Mouse (Mus musculus): ENCODE results near the gene Slc39a11. TPM values are rescaled to one million over a fixed set of nuclear protein-coding genes. Genes with fewer than 3 reads are reported as not detected.

Gene Slc39a11
- polyA plus RNA-seq, 1 experiment, result 0.08 TPM

DNA sequence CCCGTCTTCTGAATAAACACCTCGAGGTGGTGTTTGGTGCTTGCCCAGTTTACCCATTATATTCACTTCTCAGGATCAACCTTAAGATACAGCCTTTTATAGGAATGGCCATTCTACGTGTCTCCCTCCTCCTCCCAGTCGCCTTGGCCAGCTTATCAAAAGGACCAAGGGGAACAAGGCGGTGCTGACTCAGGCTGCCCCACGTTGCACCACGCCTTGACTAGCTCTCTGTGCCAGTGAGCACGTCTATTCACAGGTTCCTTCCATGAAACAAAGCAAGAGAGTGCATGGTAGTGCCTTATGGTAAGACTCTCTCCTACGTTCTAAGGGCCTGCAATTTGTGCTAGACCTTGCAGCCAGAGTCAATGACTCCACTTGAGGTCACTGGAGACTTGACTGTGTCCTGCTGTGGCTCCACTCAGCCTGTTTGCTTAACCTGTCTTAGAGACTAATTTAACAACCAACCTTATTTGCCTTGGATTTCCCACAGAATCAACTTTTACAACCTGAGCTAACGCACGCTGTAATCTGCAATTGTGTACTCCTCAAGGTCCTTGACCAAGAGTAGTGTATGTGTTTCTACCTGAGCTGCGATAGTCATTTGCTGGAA, 144.2 kb downstream of the Slc39a11 start:
- H3K9me3 ChIP-seq (ENCODE audit: control insufficient read depth, low read length), result no peaks in the 10 kb centered on the region
- H3K27me3 ChIP-seq (ENCODE audit: control insufficient read depth), result no peaks in the 10 kb centered on the region
- no peak overlapping the region for H3K4me3 ChIP-seq (replicated peaks)
- no peaks in the 10 kb centered on the region; the same call in 1 of the 2 replicates for H3K36me3 ChIP-seq (ENCODE audit: control insufficient read depth)
- H3K4me1 ChIP-seq (ENCODE audit: control insufficient read depth), result peaks cover 50% of the 10 kb centered on the region
- TF ChIP-seq GATA1 (IDR thresholded peaks at IDR 0.05; ENCODE audit: low read length), result no peak
- no peak for TF ChIP-seq TAL1 (IDR thresholded peaks at IDR 0.05; ENCODE audit: low read length)

DNA sequence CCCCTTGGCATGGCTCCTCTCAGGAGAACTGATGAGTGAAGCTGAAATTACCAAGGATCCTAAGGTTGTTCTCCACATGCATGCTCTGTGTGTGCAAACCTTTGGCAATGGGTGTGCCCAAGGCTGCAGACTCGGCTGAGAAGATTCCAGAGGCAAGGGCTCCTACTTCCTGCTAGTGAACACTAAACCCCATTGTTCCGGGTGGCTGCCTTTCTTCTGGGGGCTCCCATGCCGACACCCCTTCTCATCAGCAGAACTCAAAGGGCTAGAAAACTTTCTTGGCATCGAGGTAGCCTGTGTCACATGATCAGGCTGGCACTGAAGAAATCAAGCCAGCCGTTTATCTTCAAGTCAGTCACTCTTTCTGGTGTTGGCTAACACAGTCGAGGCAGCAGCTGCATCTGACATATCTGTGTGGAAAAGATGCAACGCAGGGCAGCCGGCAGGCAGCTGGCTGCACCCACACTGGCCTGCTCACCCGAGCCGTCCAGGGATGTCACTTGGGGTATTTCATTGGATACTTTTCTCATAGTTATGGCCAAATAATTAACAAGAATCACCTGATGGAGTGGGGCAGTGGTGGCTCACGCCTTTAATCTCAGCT, 145.3 kb downstream of the Slc39a11 start:
- H3K4me1 ChIP-seq (ENCODE audit: control insufficient read depth), result peaks cover 44% of the 10 kb centered on the region
- no peaks in the 10 kb centered on the region; the same call in 1 of the 2 replicates for H3K36me3 ChIP-seq (ENCODE audit: control insufficient read depth)
- no peaks in the 10 kb centered on the region for H3K27me3 ChIP-seq (ENCODE audit: control insufficient read depth)
- TF ChIP-seq TAL1 (IDR thresholded peaks at IDR 0.05; ENCODE audit: low read length) (no peak), GATA1 (IDR thresholded peaks at IDR 0.05; ENCODE audit: low read length) (no peak)
- no peaks in the 10 kb centered on the region for H3K9me3 ChIP-seq (ENCODE audit: control insufficient read depth, low read length)
- no peak overlapping the region for H3K4me3 ChIP-seq (replicated peaks)

- TF ChIP-seq TAL1 (IDR thresholded peaks at IDR 0.05; ENCODE audit: low read length) (no peak), GATA1 (IDR thresholded peaks at IDR 0.05; ENCODE audit: low read length) (no peak)
- no peaks in the 10 kb centered on the region for H3K9me3 ChIP-seq (ENCODE audit: control insufficient read depth, low read length)
- H3K36me3 ChIP-seq (ENCODE audit: control insufficient read depth), result no peaks in the 10 kb centered on the region
- H3K4me1 ChIP-seq (ENCODE audit: control insufficient read depth), result peaks cover 43% of the 10 kb centered on the region
- no peaks in the 10 kb centered on the region for H3K27me3 ChIP-seq (ENCODE audit: control insufficient read depth)
- H3K4me3 ChIP-seq (replicated peaks), result no peak overlapping the region
Observed at GRCm38 (mm10) chr11:113502968-113503367, 146.9 kb downstream of the Slc39a11 start.

DNA sequence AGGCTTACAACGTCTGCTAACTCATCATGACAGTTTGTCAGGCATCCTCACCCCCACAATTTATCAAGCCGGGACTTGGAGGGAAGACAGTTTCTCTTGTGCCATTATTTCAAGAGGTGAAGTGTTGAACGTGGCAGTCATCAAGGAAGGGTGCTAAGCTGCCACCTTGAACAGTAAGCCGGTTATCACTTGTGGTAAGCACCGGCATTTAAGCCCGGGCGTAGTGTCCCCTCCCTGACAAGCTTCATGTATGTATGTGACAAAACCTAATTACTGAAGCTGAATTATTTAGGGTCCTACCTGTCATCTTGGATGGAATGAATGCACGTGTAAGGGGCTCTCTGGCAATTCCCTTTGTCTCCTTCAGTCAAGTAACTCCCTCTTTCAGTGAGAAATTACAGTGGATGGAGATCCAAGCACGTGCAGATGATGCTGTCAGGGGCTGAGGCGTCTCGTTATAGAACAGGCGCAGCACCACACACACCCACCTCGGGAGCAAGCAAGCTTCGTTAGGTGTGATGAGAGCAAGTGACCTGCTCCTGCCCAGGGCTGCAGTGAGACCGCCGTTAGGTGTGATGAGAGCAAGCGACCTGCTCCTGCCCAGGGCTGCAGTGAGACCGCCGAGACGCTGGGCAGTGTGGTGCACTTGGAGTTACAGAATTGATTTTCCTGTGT, 149.1 kb downstream of the Slc39a11 start:
- no peaks in the 10 kb centered on the region for H3K9me3 ChIP-seq (ENCODE audit: control insufficient read depth, low read length)
- peaks cover 33% of the 10 kb centered on the region for H3K4me1 ChIP-seq (ENCODE audit: control insufficient read depth)
- no peaks in the 10 kb centered on the region for H3K27me3 ChIP-seq (ENCODE audit: control insufficient read depth)
- TF ChIP-seq TAL1 (IDR thresholded peaks at IDR 0.05; ENCODE audit: low read length) (no peak), GATA1 (IDR thresholded peaks at IDR 0.05; ENCODE audit: low read length) (no peak)
- H3K4me3 ChIP-seq (replicated peaks), result no peak overlapping the region
- H3K36me3 ChIP-seq (ENCODE audit: control insufficient read depth), result no peaks in the 10 kb centered on the region

DNA sequence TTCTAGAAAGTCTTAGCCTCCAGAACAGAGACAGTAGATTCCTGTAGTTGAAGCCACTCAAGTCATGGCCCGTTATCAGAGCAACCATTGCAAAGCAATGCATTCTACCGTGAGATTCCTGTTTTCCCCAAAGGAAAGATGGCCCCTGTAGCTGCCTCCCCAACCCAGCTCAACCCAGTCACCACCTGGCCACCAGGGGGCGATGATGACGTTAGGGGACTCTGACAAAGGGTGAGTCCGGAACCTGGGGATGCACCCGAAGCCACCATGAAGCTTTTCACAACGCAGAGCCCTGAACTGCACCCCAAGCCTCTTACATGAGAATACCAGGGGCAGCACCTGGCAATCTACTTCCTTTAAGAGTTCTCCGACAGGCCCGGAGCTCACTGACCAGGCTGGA, 151.0 kb downstream of the Slc39a11 start:
- Histone ChIP-seq H3K27me3 (ENCODE audit: control insufficient read depth) (no peaks in the 10 kb centered on the region), H3K9me3 (ENCODE audit: control insufficient read depth, low read length) (no peaks in the 10 kb centered on the region), H3K4me3 (replicated peaks) (no peak overlapping the region), H3K36me3 (ENCODE audit: control insufficient read depth) (no peaks in the 10 kb centered on the region), H3K4me1 (ENCODE audit: control insufficient read depth) (peaks cover 16% of the 10 kb centered on the region)
- no peak for TF ChIP-seq GATA1 (IDR thresholded peaks at IDR 0.05; ENCODE audit: low read length)

DNA sequence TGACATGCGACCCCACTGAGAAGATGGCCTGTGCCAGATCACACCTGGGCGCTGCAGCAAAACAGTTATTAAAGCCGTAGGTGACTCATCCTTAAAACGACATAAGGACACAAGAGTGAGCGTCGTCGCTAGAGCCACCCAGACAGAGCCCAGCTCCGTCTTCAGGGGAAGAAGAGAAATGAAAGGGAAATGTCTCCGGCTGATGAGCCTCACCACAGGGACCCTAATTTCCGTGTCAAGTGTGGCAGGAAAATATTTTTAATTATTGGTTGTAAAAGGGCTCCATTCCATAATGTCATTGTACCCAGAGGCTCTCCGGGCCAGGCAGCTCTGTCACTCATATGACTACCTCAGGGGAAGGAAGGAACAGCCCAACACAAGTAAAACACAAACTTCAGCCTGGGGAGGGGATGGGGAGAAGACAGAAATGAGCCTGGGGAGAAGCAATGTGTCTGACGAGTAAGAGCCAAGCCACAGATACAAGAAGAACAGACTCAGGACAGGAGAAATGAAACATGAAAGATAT, 155.8 kb downstream of the Slc39a11 start:
- TF ChIP-seq TAL1 (IDR thresholded peaks at IDR 0.05; ENCODE audit: low read length) (no peak), GATA1 (IDR thresholded peaks at IDR 0.05; ENCODE audit: low read length) (no peak)
- H3K4me1 ChIP-seq (ENCODE audit: control insufficient read depth), result peaks cover 25% of the 10 kb centered on the region

DNA sequence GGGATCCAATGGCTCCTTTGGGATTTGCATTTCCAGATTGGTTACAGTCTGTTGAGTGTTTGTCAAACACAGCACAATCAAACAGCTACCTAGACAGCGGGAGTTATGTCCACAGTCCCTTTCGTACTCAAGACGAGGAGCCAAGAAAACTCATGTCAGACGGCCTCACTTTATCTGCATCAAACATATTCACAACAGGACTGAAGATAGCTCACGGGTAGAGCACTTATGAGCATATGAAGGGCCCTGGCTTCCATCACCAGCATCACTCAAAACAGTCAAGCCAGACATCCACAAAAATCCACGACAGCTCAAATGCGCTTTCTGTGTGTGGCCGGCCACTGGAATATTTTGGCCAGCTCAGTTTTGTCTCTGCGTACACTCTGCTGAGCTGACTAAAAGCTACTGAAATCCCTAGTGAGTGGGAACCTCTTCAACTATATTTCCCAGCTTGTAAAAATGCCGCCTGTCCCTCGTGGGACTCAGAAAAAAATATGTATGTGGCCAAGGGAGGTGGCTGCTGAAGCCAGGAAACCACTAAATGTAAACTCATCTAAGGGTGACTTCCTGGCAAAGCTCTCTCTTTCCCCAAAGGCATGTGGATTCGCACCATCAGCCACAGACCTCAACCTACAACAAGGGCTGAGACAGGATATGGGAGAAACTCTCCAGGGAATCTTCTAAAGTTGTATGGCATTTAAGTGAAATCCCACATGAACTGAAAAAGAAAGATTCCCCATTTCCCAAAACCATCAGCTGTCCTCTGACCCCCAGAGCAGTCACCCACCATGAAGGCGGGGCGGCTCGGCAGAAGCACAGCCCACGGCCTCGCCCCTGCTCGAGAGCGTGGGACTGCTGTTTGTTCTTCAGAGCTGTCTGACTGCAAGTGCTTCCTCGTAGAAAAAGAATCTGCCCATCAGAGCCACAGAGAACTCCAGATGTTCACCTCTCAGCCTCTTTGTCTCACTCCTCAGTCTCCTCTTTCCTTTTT, 159.1 kb downstream of the Slc39a11 start:
- H3K4me3 ChIP-seq (replicated peaks), result no peak overlapping the region
- no peak for TF ChIP-seq TAL1 (IDR thresholded peaks at IDR 0.05; ENCODE audit: low read length)
- TF ChIP-seq GATA1 (IDR thresholded peaks at IDR 0.05; ENCODE audit: low read length), result no peak

More for the DNA sequence above, 155.8 kb downstream of the Slc39a11 start:
- no peaks in the 10 kb centered on the region for H3K36me3 ChIP-seq (ENCODE audit: control insufficient read depth)
- no peak overlapping the region for H3K4me3 ChIP-seq (replicated peaks)
- no peaks in the 10 kb centered on the region for H3K27me3 ChIP-seq (ENCODE audit: control insufficient read depth)
- no peaks in the 10 kb centered on the region for H3K9me3 ChIP-seq (ENCODE audit: control insufficient read depth, low read length)

DNA sequence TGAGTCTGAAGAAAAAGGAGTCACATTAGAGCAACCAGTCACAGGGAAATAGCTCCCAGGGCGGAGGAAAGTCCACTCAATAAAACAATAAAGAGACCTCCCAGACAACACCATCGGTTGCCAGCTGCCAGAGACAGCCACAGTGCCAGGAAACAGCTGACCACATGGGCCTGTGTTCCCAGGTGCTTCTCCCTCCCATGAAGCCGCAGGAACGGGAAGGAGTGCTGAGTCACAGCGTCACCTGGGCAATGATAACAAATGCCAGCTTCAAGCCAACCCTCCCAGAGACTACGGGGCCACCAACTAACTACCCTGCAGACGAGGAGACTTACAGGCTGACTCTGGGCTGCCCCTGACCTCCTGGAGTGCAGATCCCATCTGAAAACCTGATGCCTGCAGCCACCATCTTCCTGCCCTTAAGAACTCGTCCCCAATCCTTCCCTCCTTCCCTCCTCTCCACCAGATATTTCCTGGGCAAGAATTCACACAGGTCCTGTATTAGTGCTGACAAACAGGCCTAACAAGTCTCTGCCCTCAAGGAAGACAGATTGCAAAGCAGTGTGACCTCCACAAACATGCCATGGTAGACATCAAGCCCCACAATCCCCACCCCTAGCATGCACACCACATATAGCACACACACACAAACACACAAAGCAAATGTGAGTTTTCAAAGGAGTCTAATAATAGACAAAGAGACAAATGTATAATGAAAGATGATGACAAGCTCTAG, 162.1 kb downstream of the Slc39a11 start:
- H3K4me1 ChIP-seq (ENCODE audit: control insufficient read depth), result peaks cover 56% of the 10 kb centered on the region
- H3K27me3 ChIP-seq (ENCODE audit: control insufficient read depth), result no peaks in the 10 kb centered on the region
- no peaks in the 10 kb centered on the region for H3K36me3 ChIP-seq (ENCODE audit: control insufficient read depth)
- H3K9me3 ChIP-seq (ENCODE audit: control insufficient read depth, low read length), result no peaks in the 10 kb centered on the region
- H3K4me3 ChIP-seq (replicated peaks), result no peak overlapping the region
- TF ChIP-seq TAL1 (IDR thresholded peaks at IDR 0.05; ENCODE audit: low read length), result no peak
- no peak for TF ChIP-seq GATA1 (IDR thresholded peaks at IDR 0.05; ENCODE audit: low read length)

More for the DNA sequence above, 159.1 kb downstream of the Slc39a11 start:
- Histone ChIP-seq H3K36me3 (ENCODE audit: control insufficient read depth) (no peaks in the 10 kb centered on the region), H3K27me3 (ENCODE audit: control insufficient read depth) (no peaks in the 10 kb centered on the region), H3K4me1 (ENCODE audit: control insufficient read depth) (peaks cover 55% of the 10 kb centered on the region), H3K9me3 (ENCODE audit: control insufficient read depth, low read length) (no peaks in the 10 kb centered on the region)
